Mouse (Mus musculus) left cerebral cortex, adult 2 months (tissue): ENCODE data around the gene Nudt17. TPM values are rescaled to one million over a fixed set of nuclear protein-coding genes. Genes with fewer than 3 reads are reported as not detected.

ENCODE experiments used
- DNase-seq, 2 experiments: peaks; one replicate each; pipeline ENCODE4 v3.0.0; 2021 to 2022; ENCODE audit warnings: low spot score in 2 of 2, mixed read lengths in 1 of 2; ENCODE audit errors: extremely low spot score in 1 of 2
- H3K27ac ChIP-seq: fragments of 200-600 bp; 2 replicates; pipeline ENCODE4 v1.8.1; 2022
- H3K4me3 ChIP-seq: fragments of 200-600 bp; 2 replicates; pipeline ENCODE4 v1.8.1; 2022
- CTCF ChIP-seq: fragments of 200-600 bp; IDR thresholded peaks from 2 replicates; pipeline ENCODE4 v1.8.1; 2022; ENCODE audit warnings: antibody characterized with exemption, mild to moderate bottlenecking, moderate library complexity
- intact Hi-C: fragments of 180-260 bp; cut with DNase I; formaldehyde crosslinking; loops from one replicate; pipeline ENCODE4 v1.15.1; 2025
- total RNA-seq, 2 experiments: library from RNA; stranded (reverse); gene quantifications; 2 replicates each; pipeline ENCODE4 v1.2.3; 2021

The Nudt17 gene
- total RNA-seq, 2 experiments from 2014 or later, result 8.7 to 10.4 TPM

DNA sequence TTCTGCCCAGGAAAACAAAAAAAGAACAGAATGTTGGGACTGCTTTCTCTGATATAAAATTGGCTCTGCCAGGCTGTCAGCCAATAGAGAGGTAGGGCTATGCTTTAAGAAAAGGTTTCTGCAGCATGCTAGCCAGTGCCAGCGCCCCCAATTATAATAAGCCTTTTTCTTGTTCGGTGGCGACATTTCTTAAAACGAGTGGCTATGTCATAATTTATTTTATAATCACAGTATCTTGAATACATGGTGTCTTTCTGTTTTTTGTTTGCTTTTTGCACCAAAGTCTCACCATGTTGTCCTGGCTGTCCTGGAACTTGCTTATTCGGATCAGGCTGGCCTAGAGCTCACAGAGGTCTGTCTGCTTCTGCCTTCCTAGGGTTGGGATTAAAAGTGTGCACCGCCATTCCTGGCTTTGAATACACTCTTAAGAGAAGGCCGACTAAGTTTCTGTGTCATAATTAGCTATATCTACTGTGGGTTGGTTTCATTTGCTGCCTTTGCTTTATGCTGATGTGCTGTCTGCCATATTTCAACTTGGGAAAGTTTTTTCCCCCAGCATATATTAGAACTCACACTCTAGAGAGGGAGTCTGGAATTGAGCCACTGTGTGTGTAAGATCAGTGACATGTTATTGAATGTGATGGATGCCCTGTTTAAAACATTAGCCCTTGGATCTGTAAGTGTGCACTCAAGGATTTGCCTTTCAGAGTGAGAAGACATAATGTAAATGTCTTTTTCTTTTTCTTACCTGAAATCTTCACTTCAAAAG lies 20.5 kb upstream of the Nudt17 start:
- H3K4me3 ChIP-seq, result peak overlapping the region; percentile 96
- TF ChIP-seq CTCF, result no peak
- no peak for DNase-seq
- H3K27ac ChIP-seq, result peak overlapping the region; percentile 96; the same call in 1 of the 2 replicates
- intact Hi-C loops, result loop anchor here (10.0 kb wide), 1 partner anchor 146 kb away; no protein-coding TSS in a partner anchor

DNA sequence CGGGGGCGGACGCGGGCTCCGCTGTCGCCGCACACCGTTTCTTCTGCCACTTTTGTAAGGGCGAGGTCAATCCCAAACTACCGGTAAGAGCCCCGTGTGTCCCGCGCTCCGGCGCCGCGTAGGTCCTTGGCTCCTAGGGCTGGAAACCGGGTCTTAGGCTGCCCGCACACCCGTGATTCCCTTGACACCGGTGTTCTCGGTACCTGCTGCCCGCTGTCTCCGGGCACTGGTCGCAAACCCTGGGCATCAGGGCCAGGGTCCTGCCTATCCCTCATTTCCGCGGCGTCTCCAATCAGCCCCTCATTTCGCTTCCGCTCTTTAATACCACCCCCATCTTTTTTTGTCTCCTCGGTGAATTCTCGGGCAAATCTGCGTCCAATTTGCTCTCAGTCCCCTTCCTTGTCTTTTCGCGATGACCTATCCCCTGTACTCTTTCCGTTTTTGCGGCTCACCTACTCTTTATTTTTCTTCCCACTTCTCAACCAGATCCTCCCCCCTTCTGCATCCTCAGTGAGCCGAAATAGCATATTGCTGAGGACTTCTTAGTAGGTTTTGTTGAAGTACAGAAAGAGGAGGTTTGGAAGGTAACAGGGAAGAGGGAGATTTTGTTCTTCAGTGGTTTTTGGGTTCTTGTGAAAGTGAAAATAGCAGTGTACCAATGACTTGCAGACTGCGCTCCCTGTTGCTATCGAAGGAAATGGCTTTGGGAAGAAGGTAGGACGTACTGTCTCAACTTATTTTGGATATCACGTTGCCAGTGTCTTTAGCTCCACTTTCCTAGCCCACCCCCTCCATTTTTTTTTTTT lies 19.7 kb upstream of the Nudt17 start:
- no peak for TF ChIP-seq CTCF
- intact Hi-C loops, result loop anchor here (10.0 kb wide), 1 partner anchor 147 kb away; no protein-coding TSS in a partner anchor
- Histone ChIP-seq H3K27ac (peak overlapping the region; percentile 96), H3K4me3 (peak overlapping the region; percentile 96)
- DNase-seq, result no peak

DNA sequence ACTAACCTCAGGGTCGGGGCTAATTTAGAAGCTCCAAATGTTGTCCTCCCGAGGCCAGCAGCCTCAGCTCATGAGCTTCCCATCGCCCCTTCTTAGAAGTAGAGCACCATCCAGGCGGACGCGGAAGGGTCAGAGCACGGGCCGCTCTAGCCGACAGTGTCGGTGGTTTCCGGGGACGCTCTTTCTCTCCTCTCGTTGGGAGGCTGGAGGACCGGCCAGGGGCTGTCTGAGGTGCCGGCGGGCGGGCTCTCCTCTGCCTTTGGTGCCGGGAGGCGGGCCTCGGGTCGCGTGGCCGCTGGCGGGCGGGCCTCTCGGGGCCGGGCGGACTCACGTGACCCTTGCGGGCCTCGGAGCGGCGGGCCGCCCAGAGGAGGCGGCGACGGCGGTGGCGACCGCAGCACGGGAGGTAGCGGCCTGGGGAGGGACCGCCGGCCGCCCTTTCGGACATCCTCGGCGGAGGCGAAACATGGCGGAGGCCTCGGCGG lies 19.0 kb upstream of the Nudt17 start, which contains the start of the genes Polr3c and Rnf115:
Polr3c (minus strand) TSS at position 286 of the 485 bp plus-strand sequence.
Rnf115 (plus strand) TSS at position 322 of the 485 bp plus-strand sequence.
- Histone ChIP-seq H3K4me3 (peak within 1 kb of the TSS; percentile 96), H3K27ac (peak within 1 kb of the TSS; percentile 96)
- DNase-seq, result peak; percentile 95
- intact Hi-C loops, result loop anchor here (10.0 kb wide), 1 partner anchor 147 kb away; no protein-coding TSS in a partner anchor
- no peak for TF ChIP-seq CTCF

DNA sequence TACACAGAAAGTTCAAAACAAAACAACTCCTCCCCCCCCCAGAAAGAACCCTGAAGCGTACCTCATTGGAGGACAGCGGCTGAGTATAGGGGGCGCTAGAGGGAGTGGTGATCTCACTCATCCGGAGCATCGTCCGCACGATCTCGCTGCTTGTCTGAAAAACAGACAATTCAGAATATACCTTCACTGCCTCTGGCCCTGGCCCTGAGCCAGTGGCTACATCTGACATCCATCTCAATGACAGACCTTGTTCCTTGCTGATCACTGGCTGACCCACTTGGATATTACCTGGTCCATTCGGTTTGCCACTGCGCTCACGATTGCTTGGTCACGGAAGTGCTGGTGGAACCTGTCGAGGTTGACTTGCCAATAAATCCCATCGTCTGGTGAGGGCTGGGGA lies 10.8 kb upstream of the Nudt17 start:
- Histone ChIP-seq H3K27ac (no peak overlapping the region), H3K4me3 (no peak overlapping the region)
- TF ChIP-seq CTCF, result peak; percentile 57
- DNase-seq, result peak in 1 of 2 experiments; percentile 43
- intact Hi-C loops, result no loop called here

DNA sequence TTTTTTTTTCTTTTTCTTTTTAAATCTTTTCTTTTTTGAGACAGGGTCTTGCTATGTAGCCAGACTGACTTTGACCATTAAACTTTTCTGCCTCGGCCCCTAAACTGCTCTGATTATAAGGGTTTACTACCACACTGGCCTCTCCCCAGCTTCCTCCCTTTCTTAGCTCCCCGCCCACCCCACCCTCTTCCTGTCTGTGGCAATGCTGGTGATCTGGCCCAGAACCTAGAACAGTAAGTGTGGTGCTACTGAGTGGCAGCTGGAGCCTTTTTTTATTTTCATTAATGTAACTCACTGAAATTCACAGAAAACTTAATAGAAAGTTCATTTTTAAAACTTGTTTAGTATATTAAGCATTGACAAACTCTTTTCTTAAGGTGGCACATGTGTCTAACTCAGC lies 7.5 kb upstream of the Nudt17 start:
- H3K27ac ChIP-seq, result no peak overlapping the region
- intact Hi-C loops, result no loop called here
- no peak for TF ChIP-seq CTCF

DNA sequence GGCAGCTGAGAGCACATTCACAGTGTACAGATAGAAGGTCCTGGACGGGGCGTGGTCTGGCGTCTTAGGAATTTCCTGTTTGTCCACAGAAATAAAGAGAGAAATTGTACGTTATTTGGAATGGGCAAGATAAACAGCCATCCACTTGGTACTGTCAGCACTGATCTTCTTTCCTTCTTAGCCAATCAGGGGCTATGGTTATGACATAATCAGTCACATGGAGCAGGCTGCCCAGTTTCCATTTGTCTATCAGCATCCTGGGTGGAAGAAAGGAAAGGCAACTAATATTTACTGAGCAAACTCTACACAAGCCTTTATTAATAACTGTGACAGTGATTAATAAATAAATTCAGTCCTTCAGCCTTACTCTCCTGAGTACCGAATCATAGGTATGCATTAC lies 5.9 kb upstream of the Nudt17 start:
- no peak for TF ChIP-seq CTCF
- Histone ChIP-seq H3K4me3 (no peak overlapping the region), H3K27ac (no peak overlapping the region)
- intact Hi-C loops, result no loop called here
- no peak for DNase-seq

More for the DNA sequence above, 7.5 kb upstream of the Nudt17 start:
- H3K4me3 ChIP-seq, result no peak overlapping the region
- DNase-seq, result no peak

DNA sequence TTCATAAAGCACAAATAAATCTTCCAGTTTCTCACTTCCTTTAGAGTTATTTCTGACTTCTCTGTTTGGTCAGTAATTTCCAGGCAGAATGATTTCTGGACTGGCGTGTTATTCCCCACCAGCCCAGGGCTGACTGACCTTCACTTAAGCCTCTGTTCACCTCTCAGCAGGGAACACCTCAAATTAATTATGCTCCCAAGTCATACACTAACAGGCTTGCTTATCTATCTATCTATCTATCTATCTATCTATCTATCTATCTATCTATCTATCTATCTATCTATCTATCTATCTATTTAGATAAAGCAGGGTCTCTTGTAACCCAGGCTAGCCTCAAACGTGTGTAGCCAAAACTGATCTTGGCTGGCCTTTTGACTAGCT lies 312 bp upstream of the Nudt17 start:
- H3K4me3 ChIP-seq, result peak overlapping the region; percentile 63
- DNase-seq, result no peak

DNA sequence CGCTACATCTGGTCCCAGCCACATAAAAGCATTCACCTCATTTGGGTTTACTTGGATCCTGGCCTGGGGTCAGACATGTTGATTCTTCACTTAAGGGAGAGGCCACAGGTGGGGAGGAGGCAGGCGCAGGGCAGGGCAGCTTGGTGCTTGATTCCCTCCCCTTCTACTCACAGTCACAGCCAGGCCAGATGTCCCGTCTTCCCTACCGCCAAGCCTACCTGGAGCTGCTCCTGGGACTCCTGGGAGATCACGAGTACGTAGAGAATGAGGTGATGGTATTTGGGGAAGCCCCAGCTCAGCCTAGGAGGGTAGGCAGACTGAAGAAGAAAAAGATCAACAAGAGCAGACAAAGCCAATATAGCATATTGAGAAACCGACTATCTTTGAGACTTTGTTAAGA lies 1.4 kb downstream of the Nudt17 start:
- TF ChIP-seq CTCF, result no peak
- Histone ChIP-seq H3K27ac (no peak overlapping the region), H3K4me3 (no peak overlapping the region)
- intact Hi-C loops, result no loop called here
- no peak for DNase-seq

More for the DNA sequence above, 312 bp upstream of the Nudt17 start:
- H3K27ac ChIP-seq, result no peak overlapping the region
- intact Hi-C loops, result no loop called here
- no peak for TF ChIP-seq CTCF

DNA sequence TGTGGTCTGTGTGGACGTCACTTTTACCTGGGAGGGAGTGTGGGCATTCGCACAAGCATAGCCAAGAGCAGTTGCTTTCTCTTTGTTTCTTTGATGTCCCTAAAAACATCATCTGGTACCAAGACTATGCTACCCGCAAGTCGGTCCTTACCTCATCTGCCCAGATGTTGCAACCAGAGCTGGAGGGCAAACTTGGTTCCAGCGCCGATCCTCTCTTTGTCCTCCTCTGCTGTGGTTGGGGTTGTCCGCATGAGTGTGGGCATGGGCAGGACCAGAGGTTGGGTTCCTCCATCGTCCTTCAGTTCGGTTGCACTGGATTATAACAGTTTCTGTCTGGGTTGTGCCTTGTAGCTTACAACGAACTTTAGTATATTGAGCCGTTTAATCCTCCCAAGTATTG lies 2.1 kb downstream of the Nudt17 start:
- intact Hi-C loops, result no loop called here
- no peak overlapping the region for H3K4me3 ChIP-seq
- no peak for TF ChIP-seq CTCF

DNA sequence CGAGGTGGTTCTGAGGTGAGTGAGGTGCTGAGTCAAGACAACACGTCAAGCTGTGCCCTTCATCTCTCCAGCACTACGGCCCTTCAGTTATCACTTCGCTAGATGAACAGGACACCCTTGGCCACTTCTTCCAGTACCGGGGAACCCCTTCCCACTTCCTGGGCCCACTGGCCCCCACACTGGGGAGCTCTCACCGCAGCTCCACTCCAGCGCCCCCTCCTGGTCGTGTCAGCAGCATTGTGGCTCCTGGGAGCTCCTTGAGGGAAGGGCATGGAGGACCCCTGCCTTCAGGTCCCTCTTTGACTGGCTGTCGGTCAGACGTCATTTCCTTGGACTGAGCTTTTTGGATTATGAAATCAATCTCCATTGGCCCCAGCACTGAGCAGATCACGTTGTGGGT lies 3.6 kb downstream of the Nudt17 start:
- no peak for DNase-seq
- no peak overlapping the region for H3K4me3 ChIP-seq
- intact Hi-C loops, result no loop called here
- no peak overlapping the region for H3K27ac ChIP-seq
- peak; percentile 53 for TF ChIP-seq CTCF

More for the DNA sequence above, 2.1 kb downstream of the Nudt17 start:
- no peak overlapping the region for H3K27ac ChIP-seq
- no peak for DNase-seq

DNA sequence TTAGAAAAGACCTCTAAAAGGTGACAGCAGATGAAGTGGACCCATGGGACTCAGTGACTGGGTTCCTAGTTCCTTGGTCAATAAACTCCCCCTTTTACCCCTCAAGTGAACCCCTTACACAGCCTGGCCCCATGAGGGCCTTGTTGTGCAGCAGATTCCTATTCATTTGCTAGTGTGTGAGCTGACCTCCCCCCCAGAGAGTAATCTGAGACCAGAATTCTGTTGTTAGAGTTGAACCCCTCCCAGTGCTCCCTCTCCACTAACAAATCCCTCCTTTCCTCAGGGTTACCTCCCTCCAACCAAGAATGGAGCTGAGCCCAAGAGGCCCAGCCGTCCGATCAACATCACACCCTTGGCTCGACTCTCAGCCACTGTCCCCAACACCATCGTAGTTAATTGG lies 7.4 kb downstream of the Nudt17 start:
- no peak for TF ChIP-seq CTCF
- H3K27ac ChIP-seq, result no peak overlapping the region
- no peak overlapping the region for H3K4me3 ChIP-seq
- intact Hi-C loops, result loop anchor here (2.0 kb wide), 1 partner anchor 154 kb away; no protein-coding TSS in a partner anchor
- no peak for DNase-seq

DNA sequence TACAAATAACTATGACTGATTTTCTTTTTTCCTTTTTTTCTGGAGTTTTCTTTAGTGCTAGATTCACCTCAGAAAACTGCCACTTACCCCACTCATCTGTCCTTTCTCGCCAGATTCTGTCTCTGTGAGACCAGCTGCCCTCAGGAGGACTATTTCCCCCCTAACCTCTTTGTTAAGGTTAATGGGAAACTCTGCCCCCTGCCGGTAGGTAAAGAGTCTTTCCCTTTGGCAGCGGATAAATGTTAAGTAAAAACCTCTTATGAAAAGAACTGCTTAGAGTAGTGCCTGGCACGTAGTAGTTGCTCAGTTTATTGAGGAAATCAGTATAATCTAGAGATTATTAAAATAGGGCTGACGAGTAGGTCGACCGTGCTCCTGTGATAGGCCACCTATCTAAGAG lies 8.0 kb downstream of the Nudt17 start:
- Histone ChIP-seq H3K4me3 (no peak overlapping the region), H3K27ac (no peak overlapping the region)
- TF ChIP-seq CTCF, result peak; percentile 64
- no peak for DNase-seq
- intact Hi-C loops, result loop anchor here (2.0 kb wide), 1 partner anchor 154 kb away; no protein-coding TSS in a partner anchor
